Mouse (Mus musculus) myocyte (in vitro differentiated cells): Measurements from ENCODE around the gene Kcnc4.

Experiments used
- CEBPB ChIP-seq: IDR thresholded peaks from 2 replicates; pipeline ENCODE4 v1.6.1; 2011; ENCODE audit warnings: mild to moderate bottlenecking, moderate library complexity; ENCODE audit not compliant: poor library complexity, insufficient read depth, severe bottlenecking
- POLR2A ChIP-seq: IDR thresholded peaks from one replicate; pipeline ENCODE4 v1.6.1; 2011; ENCODE audit warnings: low read depth, mild to moderate bottlenecking, control low read depth, moderate library complexity; ENCODE audit not compliant: insufficient read length
- SRF ChIP-seq: IDR thresholded peaks from one replicate; pipeline ENCODE4 v1.6.1; 2011; ENCODE audit warnings: low read depth; ENCODE audit not compliant: control insufficient read depth, insufficient read length
- TCF12 ChIP-seq: IDR thresholded peaks from one replicate; pipeline ENCODE4 v1.6.1; 2011; ENCODE audit warnings: mild to moderate bottlenecking, control low read depth; ENCODE audit not compliant: poor library complexity, insufficient read depth, severe bottlenecking

- TF ChIP-seq CEBPB (no peak), SRF (no peak), POLR2A (no peak), TCF12 (no peak)
Measured at GRCm38 (mm10) chr3:107495524-107495923, 36.2 kb upstream of the Kcnc4 start.
